Mouse (Mus musculus): ENCODE measurements at regions not wholly inside any gene's neighbourhood (a gene's known extent, or its start where the extent isn't known, plus 50 kb on each side); places are given as distances from the start of the nearest gene placed in this dataset.

GRCm38 (mm10) chr3:41368351-41369101, 187.0 kb upstream of the Jade1 start:
- 46% methylated on average over 7 of the region's 7 CpGs for WGBS (ENCODE audit: insufficient replicate concordance)
- Histone ChIP-seq H3K4me1 (replicated peaks; ENCODE audit: control insufficient read depth in 2 of 2, insufficient read depth in 2 of 2, low read length in 1 of 2) (peaks cover 0 to 6% of the 10 kb centered on the region in 2 experiments; a peak in 1 of 4 replicates), H3K36me3 (replicated peaks; ENCODE audit: control insufficient read depth, insufficient read depth, low read depth) (no peaks in the 10 kb centered on the region), H3K4me3 (ENCODE audit: insufficient read depth in 1 of 2, low read depth in 2 of 2, low read length in 2 of 2) (no peak overlapping the region), H3K27me3 (ENCODE audit: control insufficient read depth, insufficient read depth, low read length) (no peaks in the 10 kb centered on the region), H3K9ac (replicated peaks) (no peak overlapping the region), H3K27ac (no peak overlapping the region), H3K9me3 (ENCODE audit: control insufficient read depth, low read length) (no peaks in the 10 kb centered on the region), H3K4me2 (ENCODE audit: low read depth) (no peak overlapping the region)
- ATAC-seq (ENCODE audit: insufficient read depth) (no peak), DNase-seq (ENCODE audit: low read depth in 3 of 3, low spot score in 3 of 3) (no peak)
- no peak for TF ChIP-seq EP300 (IDR thresholded peaks at IDR 0.05; ENCODE audit: low read depth)

GRCm38 (mm10) chr3:41366764-41367163, 188.8 kb upstream of the Jade1 start:
- H3K27me3 ChIP-seq (ENCODE audit: control insufficient read depth, insufficient read depth, low read length) = no peaks in the 10 kb centered on the region
- no peak overlapping the region for H3K4me3 ChIP-seq (ENCODE audit: insufficient read depth in 1 of 2, low read depth in 2 of 2, low read length in 2 of 2)
- H3K9ac ChIP-seq (replicated peaks) = no peak overlapping the region
- no peaks in the 10 kb centered on the region for H3K36me3 ChIP-seq (replicated peaks; ENCODE audit: control insufficient read depth, insufficient read depth, low read depth)
- H3K4me1 ChIP-seq (replicated peaks; ENCODE audit: control insufficient read depth in 2 of 2, insufficient read depth in 2 of 2, low read length in 1 of 2) = peaks cover 0 to 6% of the 10 kb centered on the region in 2 experiments; a peak in 1 of 4 replicates
- TF ChIP-seq EP300 (IDR thresholded peaks at IDR 0.05; ENCODE audit: low read depth) (no peak), CTCF (IDR thresholded peaks at IDR 0.05; ENCODE audit: low read depth) (no peak)
- H3K9me3 ChIP-seq (ENCODE audit: control insufficient read depth, low read length) = no peaks in the 10 kb centered on the region
- DNase-seq (ENCODE audit: low read depth in 3 of 3, low spot score in 3 of 3) (no peak), ATAC-seq (ENCODE audit: insufficient read depth) (no peak)
- 46% methylated on average over 4 of the region's 4 CpGs for WGBS (ENCODE audit: insufficient replicate concordance)
- H3K27ac ChIP-seq = no peak overlapping the region
- no peak overlapping the region for H3K4me2 ChIP-seq (ENCODE audit: low read depth)

- ATAC-seq (ENCODE audit: insufficient read depth) (no peak), DNase-seq (ENCODE audit: low read depth in 3 of 3, low spot score in 3 of 3) (no peak)
- Histone ChIP-seq H3K27ac (no peak overlapping the region), H3K4me2 (ENCODE audit: low read depth) (no peak overlapping the region), H3K9ac (replicated peaks) (no peak overlapping the region), H3K36me3 (replicated peaks; ENCODE audit: control insufficient read depth, insufficient read depth, low read depth) (no peaks in the 10 kb centered on the region), H3K9me3 (ENCODE audit: control insufficient read depth, low read length) (no peaks in the 10 kb centered on the region), H3K27me3 (ENCODE audit: control insufficient read depth, insufficient read depth, low read length) (no peaks in the 10 kb centered on the region), H3K4me3 (ENCODE audit: insufficient read depth in 1 of 2, low read depth in 2 of 2, low read length in 2 of 2) (no peak overlapping the region), H3K4me1 (replicated peaks; ENCODE audit: control insufficient read depth in 2 of 2, insufficient read depth in 2 of 2, low read length in 1 of 2) (peaks cover 0 to 6% of the 10 kb centered on the region in 2 experiments; a peak in 1 of 4 replicates)
- TF ChIP-seq EP300 (IDR thresholded peaks at IDR 0.05; ENCODE audit: low read depth) (no peak), CTCF (IDR thresholded peaks at IDR 0.05; ENCODE audit: low read depth) (no peak)
- WGBS (ENCODE audit: insufficient replicate concordance) = 59% methylated on average over 9 of the region's 9 CpGs
Measured at GRCm38 (mm10) chr3:41366264-41366663, 189.3 kb upstream of the Jade1 start.

- WGBS (ENCODE audit: insufficient replicate concordance) = 46% methylated on average over 8 of the region's 8 CpGs
Measured at GRCm38 (mm10) chr3:41365145-41365830, 190.2 kb upstream of the Jade1 start.

GRCm38 (mm10) chr3:41363947-41364346, 191.6 kb upstream of the Jade1 start:
- no peak overlapping the region for H3K4me3 ChIP-seq (ENCODE audit: insufficient read depth in 1 of 2, low read depth in 2 of 2, low read length in 2 of 2)
- 57% methylated on average over 3 of the region's 3 CpGs for WGBS (ENCODE audit: insufficient replicate concordance)
- no peaks in the 10 kb centered on the region for H3K9me3 ChIP-seq (ENCODE audit: control insufficient read depth, low read length)
- no peak overlapping the region for H3K9ac ChIP-seq (replicated peaks)
- TF ChIP-seq EP300 (IDR thresholded peaks at IDR 0.05; ENCODE audit: low read depth) = no peak
- no peak for TF ChIP-seq CTCF (IDR thresholded peaks at IDR 0.05; ENCODE audit: low read depth)
- H3K27ac ChIP-seq = no peak overlapping the region
- DNase-seq (ENCODE audit: low read depth in 3 of 3, low spot score in 3 of 3) = no peak
- no peak for ATAC-seq (ENCODE audit: insufficient read depth)
- no peaks in the 10 kb centered on the region for H3K27me3 ChIP-seq (ENCODE audit: control insufficient read depth, insufficient read depth, low read length)
- H3K36me3 ChIP-seq (replicated peaks; ENCODE audit: control insufficient read depth, insufficient read depth, low read depth) = no peaks in the 10 kb centered on the region
- H3K4me2 ChIP-seq (ENCODE audit: low read depth) = no peak overlapping the region
- peaks cover 0 to 6% of the 10 kb centered on the region in 2 experiments; a peak in 1 of 4 replicates for H3K4me1 ChIP-seq (replicated peaks; ENCODE audit: control insufficient read depth in 2 of 2, insufficient read depth in 2 of 2, low read length in 1 of 2)

More at GRCm38 (mm10) chr3:41365145-41365830, 190.2 kb upstream of the Jade1 start:
- Histone ChIP-seq H3K27me3 (ENCODE audit: control insufficient read depth, insufficient read depth, low read length) (no peaks in the 10 kb centered on the region), H3K9ac (replicated peaks) (no peak overlapping the region), H3K4me1 (replicated peaks; ENCODE audit: control insufficient read depth in 2 of 2, insufficient read depth in 2 of 2, low read length in 1 of 2) (peaks cover 0 to 6% of the 10 kb centered on the region in 2 experiments; a peak in 1 of 4 replicates), H3K9me3 (ENCODE audit: control insufficient read depth, low read length) (no peaks in the 10 kb centered on the region), H3K27ac (no peak overlapping the region), H3K4me3 (ENCODE audit: insufficient read depth in 1 of 2, low read depth in 2 of 2, low read length in 2 of 2) (no peak overlapping the region), H3K4me2 (ENCODE audit: low read depth) (no peak overlapping the region), H3K36me3 (replicated peaks; ENCODE audit: control insufficient read depth, insufficient read depth, low read depth) (no peaks in the 10 kb centered on the region)
- ATAC-seq (ENCODE audit: insufficient read depth) (no peak), DNase-seq (ENCODE audit: low read depth in 3 of 3, low spot score in 3 of 3) (no peak)
- TF ChIP-seq EP300 (IDR thresholded peaks at IDR 0.05; ENCODE audit: low read depth) (no peak), CTCF (IDR thresholded peaks at IDR 0.05; ENCODE audit: low read depth) (no peak)
